In the genomic region with DNA sequence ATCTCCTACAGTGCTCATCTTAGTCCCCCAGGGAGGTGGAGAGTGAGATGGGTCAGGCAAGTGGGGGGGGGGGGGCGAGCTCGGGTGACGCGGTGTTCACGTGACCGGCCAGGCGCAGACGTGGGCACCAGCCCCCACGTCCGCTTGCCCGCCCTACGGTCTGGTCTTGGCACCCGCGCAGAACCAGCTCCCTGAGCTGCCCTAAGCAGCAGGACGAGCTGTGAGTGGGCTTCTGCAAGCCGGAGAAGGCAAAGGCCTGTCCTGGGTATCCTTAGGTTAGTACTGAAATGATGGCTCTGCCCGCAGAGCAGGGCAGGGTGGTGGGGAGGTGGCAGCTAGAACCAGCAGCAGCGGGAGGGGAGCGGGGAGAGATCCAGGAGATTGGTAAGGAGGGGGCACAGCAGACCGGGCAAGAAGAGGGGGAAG, we compare ENCODE assay signal across 9 mouse cellular contexts. TPM values are rescaled to one million over a fixed set of nuclear protein-coding genes. Genes with fewer than 3 reads are reported as not detected.
DNase-seq lines count a peak whose midpoint lies in the region; ATAC-seq and TF ChIP-seq lines count a peak whose summit lies in the region.
"Had no signal": no experiment of that assay in that cellular context is flagged by ENCODE, and none has a peak within 500 bp of the region (broad histone marks: within the 10 kb centered on the region; RNA-seq: fewer than 3 reads in every experiment).

No protein-coding gene starts in this region.

- H3K27me3 ChIP-seq in heart, embryonic 12.5 days (replicated peaks), result peaks cover 8% of the 10 kb centered on the region
- H3K27me3 ChIP-seq in forebrain, postnatal 0 days (ENCODE audit: insufficient read depth, low read length), result no peaks in the 10 kb centered on the region
- peaks cover 38% of the 10 kb centered on the region for H3K27me3 ChIP-seq in midbrain, embryonic 10.5 days (ENCODE audit: low read depth, poor library complexity, severe bottlenecking)
- no peaks in the 10 kb centered on the region for H3K27me3 ChIP-seq in stomach, embryonic 15.5 days (replicated peaks)

- no peak for TF ChIP-seq CTCF in forebrain, postnatal 0 days (IDR thresholded peaks at IDR 0.05; ENCODE audit: low read depth)

- H3K9me3 ChIP-seq in heart, embryonic 12.5 days (replicated peaks), result no peaks in the 10 kb centered on the region
- H3K9me3 ChIP-seq in forebrain, postnatal 0 days (ENCODE audit: low read length), result no peaks in the 10 kb centered on the region
- no peaks in the 10 kb centered on the region for H3K9me3 ChIP-seq in midbrain, embryonic 10.5 days (replicated peaks)
- H3K9me3 ChIP-seq in stomach, embryonic 15.5 days, result no peaks in the 10 kb centered on the region

- H3K36me3 ChIP-seq in heart, embryonic 12.5 days, result no peaks in the 10 kb centered on the region
- H3K36me3 ChIP-seq in forebrain, postnatal 0 days (ENCODE audit: insufficient read depth), result no peaks in the 10 kb centered on the region
- no peaks in the 10 kb centered on the region for H3K36me3 ChIP-seq in midbrain, embryonic 10.5 days
- H3K36me3 ChIP-seq in stomach, embryonic 15.5 days, result no peaks in the 10 kb centered on the region

- intact Hi-C loops in gastrocnemius, postnatal 14 days (cut with DNase I; ENCODE audit: low total_unique reads), result no loop called here

- H3K4me2 ChIP-seq in heart, embryonic 12.5 days, result peak overlapping the region; percentile 79
- H3K4me2 ChIP-seq in forebrain, postnatal 0 days (ENCODE audit: low read depth), result peak overlapping the region; percentile 54
- peak overlapping the region; percentile 67 for H3K4me2 ChIP-seq in stomach, embryonic 15.5 days

- no peak overlapping the region for H3K27ac ChIP-seq in heart, embryonic 12.5 days (ENCODE audit: poor library complexity, severe bottlenecking)
- peak overlapping the region; percentile 36; the same call in 1 of the 2 replicates for H3K27ac ChIP-seq in forebrain, postnatal 0 days (ENCODE audit: low read depth, low read length)
- peak overlapping the region; percentile 78 for H3K27ac ChIP-seq in midbrain, embryonic 10.5 days (replicated peaks)
- no peak overlapping the region for H3K27ac ChIP-seq in stomach, embryonic 15.5 days

- 28% methylated on average over 16 of the region's 20 CpGs for WGBS in heart, embryonic 12.5 days
- 39% methylated on average over 18 of the region's 20 CpGs for WGBS in forebrain, postnatal 0 days
- 27% methylated on average over 20 of the region's 20 CpGs for WGBS in midbrain, embryonic 10.5 days
- 14% methylated on average over 20 of the region's 20 CpGs for WGBS in stomach, embryonic 15.5 days

- H3K9ac ChIP-seq in heart, embryonic 12.5 days, result peak overlapping the region; percentile 22; the same call in 1 of the 2 replicates
- peak overlapping the region; percentile 63 for H3K9ac ChIP-seq in forebrain, postnatal 0 days
- no peak overlapping the region for H3K9ac ChIP-seq in stomach, embryonic 15.5 days

- DNase-seq in heart, adult 8-10 months (ENCODE audit: low spot score), result no peak
- DNase-seq in cerebellum, adult 11-12 months, result peak; percentile 69
- DNase-seq in forebrain, postnatal 0 days, result peak; percentile 64
- DNase-seq in layer of hippocampus, postnatal 14 days (ENCODE audit: low spot score in 2 of 2), result peak; percentile 19 to 23
- peak; percentile 37 for DNase-seq in midbrain, embryonic 10.5 days (ENCODE audit: low spot score)
- DNase-seq in gastrocnemius, postnatal 14 days, result no peak

- ATAC-seq in heart, embryonic 12.5 days (ENCODE audit: insufficient number of reproducible peaks, low FRiP score), result no peak
- ATAC-seq in forebrain, postnatal 0 days, result peak; percentile 91
- no peak for ATAC-seq in stomach, embryonic 15.5 days (ENCODE audit: insufficient read depth, low FRiP score, low read depth)

- H3K4me3 ChIP-seq in heart, embryonic 12.5 days, result peak overlapping the region; percentile 51
- peak overlapping the region; percentile 49 for H3K4me3 ChIP-seq in forebrain, postnatal 0 days (ENCODE audit: low read depth, low read length)
- H3K4me3 ChIP-seq in midbrain, embryonic 10.5 days, result peak overlapping the region; percentile 62
- peak overlapping the region; percentile 38 for H3K4me3 ChIP-seq in stomach, embryonic 15.5 days (replicated peaks)

- no peaks in the 10 kb centered on the region for H3K4me1 ChIP-seq in heart, embryonic 12.5 days (replicated peaks)
- H3K4me1 ChIP-seq in forebrain, postnatal 0 days (ENCODE audit: insufficient read depth), result no peaks in the 10 kb centered on the region
- peaks cover 8% of the 10 kb centered on the region; the same call in 1 of the 2 replicates for H3K4me1 ChIP-seq in midbrain, embryonic 10.5 days
- H3K4me1 ChIP-seq in stomach, embryonic 15.5 days, result no peaks in the 10 kb centered on the region

RNA-seq across cellular contexts. Expression of a gene that starts 41.5 kb away (rescaled TPM):
- polyA plus RNA-seq in heart, embryonic 12.5 days (2016; fragmentation: Nextera tagmentation; extraction: Ambion mirVana), result 8.7 and 9.3 TPM in 2 replicates
- total RNA-seq in heart, adult 8-10 months (2022), result 1 to 10 TPM; 4.5 to 4.7 (median 4.6) TPM
- 23.8 TPM in 2 replicates for total RNA-seq in forebrain, postnatal 0 days (2014; rRNA removed)
- polyA plus RNA-seq in forebrain, postnatal 0 days (2015; fragmentation: Nextera tagmentation; extraction: Ambion mirVana), result 19.7 and 20.7 TPM in 2 replicates
- total RNA-seq in layer of hippocampus, postnatal 14 days (2021), result 10 to 100 TPM; 11.2 to 12.8 TPM
- 10.2 and 10.3 TPM in 2 replicates for polyA plus RNA-seq in midbrain, embryonic 10.5 days (2016; fragmentation: Nextera tagmentation; extraction: Ambion mirVana)
- 8.6 and 8.8 TPM in 2 replicates for polyA plus RNA-seq in stomach, embryonic 15.5 days (2015; fragmentation: Nextera tagmentation; extraction: Ambion mirVana)
- total RNA-seq in gastrocnemius, postnatal 14 days (2021), result 1 to 10 TPM; 2.6 to 2.8 TPM
- total RNA-seq: MEL had no signal

Comparison
In these comparisons a context has a peak if more than half of its experiments do, and no peak if none do; other contexts are left out.
1. H3K27ac ChIP-seq: peak in forebrain, postnatal 0 days (single experiment) and midbrain, embryonic 10.5 days (single experiment); none in heart, embryonic 12.5 days (single experiment) and stomach, embryonic 15.5 days (single experiment).
2. DNase-seq: peak in cerebellum, adult 11-12 months (single experiment), forebrain, postnatal 0 days (single experiment), layer of hippocampus, postnatal 14 days (2 of 2) and midbrain, embryonic 10.5 days (single experiment); none in heart, adult 8-10 months (single experiment) and gastrocnemius, postnatal 14 days (single experiment).
3. Peak in every context shown above with its lines, with median percentiles within 50 percentile points of each other: H3K4me2 ChIP-seq and H3K4me3 ChIP-seq.